Mouse (Mus musculus): ENCODE data around the gene Cd59b.
"Not testable (repeated sequence)": the region's sequence is repeated elsewhere in the genome, so short reads cannot be mapped to it uniquely, and the experiment has no call there.

DNA sequence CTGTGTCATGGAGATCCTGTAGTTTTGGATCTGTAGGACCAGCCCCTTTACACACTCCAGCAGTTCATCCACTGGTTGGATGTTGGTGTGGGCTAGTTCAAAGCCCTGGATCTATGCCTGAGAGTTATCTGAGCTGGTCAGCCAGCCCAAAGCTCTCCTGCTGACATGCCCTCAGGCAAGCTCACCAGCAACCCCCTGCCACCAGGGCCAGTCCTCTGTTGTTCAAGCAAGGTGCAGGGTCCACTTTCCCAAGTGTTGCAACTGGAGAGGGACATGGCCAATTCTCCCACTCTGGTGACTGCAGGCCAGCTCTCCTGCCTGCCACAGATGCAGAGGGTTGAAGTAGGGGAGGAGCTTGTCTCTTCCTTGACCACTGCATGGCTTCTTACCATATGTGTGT lies 43.9 kb downstream of the Cd59b start:
- TF ChIP-seq TAL1, GATA1 (IDR thresholded peaks at IDR 0.05; ENCODE audit: low read length): not testable (repeated sequence)

Measured in erythroblast, embryonic 14.5 days (primary cell).